Mouse (Mus musculus) intestine, postnatal 0 days (tissue): Measurements from ENCODE around the gene Mrpl34. TPM values are rescaled to one million over a fixed set of nuclear protein-coding genes. Genes with fewer than 3 reads are reported as not detected.

Source experiments
- ATAC-seq: fragments of 200-750 bp; cut with Nextera tagmentation; 2 replicates; pipeline ENCODE4 v1.8.0; 2017; ENCODE audit warnings: mild to moderate bottlenecking, moderate TSS enrichment, moderate library complexity
- H3K27ac ChIP-seq: fragments of 300-500 bp; sonication (generic); 2 replicates; pipeline ENCODE4 v1.5.1; 2014; ENCODE audit warnings: mild to moderate bottlenecking, low read depth, low read length, moderate library complexity
- H3K27me3 ChIP-seq: fragments of 300-500 bp; sonication (generic); replicated peaks from 2 replicates; pipeline ENCODE4 v1.6.1; 2014; ENCODE audit warnings: low read length, mixed read lengths; ENCODE audit not compliant: control insufficient read depth, insufficient read depth
- H3K36me3 ChIP-seq: fragments of 300-500 bp; sonication (generic); 2 replicates; pipeline ENCODE4 v1.6.1; 2014; ENCODE audit warnings: mild to moderate bottlenecking, moderate library complexity; ENCODE audit not compliant: control insufficient read depth, insufficient read depth
- H3K4me1 ChIP-seq: fragments of 300-500 bp; sonication (generic); replicated peaks from 2 replicates; pipeline ENCODE4 v1.6.1; 2014; ENCODE audit warnings: antibody characterized with exemption, low read length, mixed read lengths; ENCODE audit not compliant: control insufficient read depth, insufficient read depth
- H3K4me2 ChIP-seq: fragments of 300-500 bp; sonication (generic); replicated peaks from 2 replicates; pipeline ENCODE4 v1.6.1; 2014; ENCODE audit warnings: low read depth, mild to moderate bottlenecking, moderate library complexity
- H3K4me3 ChIP-seq: fragments of 300-500 bp; sonication (generic); 2 replicates; pipeline ENCODE4 v1.5.1; 2014; ENCODE audit warnings: low read depth, low read length
- H3K9ac ChIP-seq: fragments of 300-500 bp; sonication (generic); 2 replicates; pipeline ENCODE4 v1.6.1; 2014; ENCODE audit warnings: mild to moderate bottlenecking, low read depth, low read length
- H3K9me3 ChIP-seq: fragments of 300-500 bp; sonication (generic); 2 replicates; pipeline ENCODE4 v1.6.1; 2016; ENCODE audit warnings: mixed run types; ENCODE audit not compliant: control insufficient read depth
- CTCF ChIP-seq: sonication (generic); IDR thresholded peaks from 2 replicates; pipeline ENCODE4 v1.5.1; 2016; ENCODE audit warnings: low read depth, mild to moderate bottlenecking, control low read depth, antibody characterized with exemption, moderate library complexity
- WGBS: fragments of 180-500 bp; shearing (Covaris S2); extraction: QIAGEN DNeasy Blood & Tissue Kit; methylation state at CpG from one replicate; pipeline ENCODE4 v1.1.7; 2014; 5-methylcytosine and 5-hydroxymethylcytosine counted together
- polyA plus RNA-seq: library from polyadenylated mRNA; unstranded; fragments of >200 nt; fragmentation: Nextera tagmentation; extraction: Ambion mirVana; gene quantifications from 2 replicates; pipeline ENCODE4 v1.2.1, GENCODE M21; 2015

Mrpl34 gene
- polyA plus RNA-seq, 1 experiment from 2014 or later: 187 TPM

DNA sequence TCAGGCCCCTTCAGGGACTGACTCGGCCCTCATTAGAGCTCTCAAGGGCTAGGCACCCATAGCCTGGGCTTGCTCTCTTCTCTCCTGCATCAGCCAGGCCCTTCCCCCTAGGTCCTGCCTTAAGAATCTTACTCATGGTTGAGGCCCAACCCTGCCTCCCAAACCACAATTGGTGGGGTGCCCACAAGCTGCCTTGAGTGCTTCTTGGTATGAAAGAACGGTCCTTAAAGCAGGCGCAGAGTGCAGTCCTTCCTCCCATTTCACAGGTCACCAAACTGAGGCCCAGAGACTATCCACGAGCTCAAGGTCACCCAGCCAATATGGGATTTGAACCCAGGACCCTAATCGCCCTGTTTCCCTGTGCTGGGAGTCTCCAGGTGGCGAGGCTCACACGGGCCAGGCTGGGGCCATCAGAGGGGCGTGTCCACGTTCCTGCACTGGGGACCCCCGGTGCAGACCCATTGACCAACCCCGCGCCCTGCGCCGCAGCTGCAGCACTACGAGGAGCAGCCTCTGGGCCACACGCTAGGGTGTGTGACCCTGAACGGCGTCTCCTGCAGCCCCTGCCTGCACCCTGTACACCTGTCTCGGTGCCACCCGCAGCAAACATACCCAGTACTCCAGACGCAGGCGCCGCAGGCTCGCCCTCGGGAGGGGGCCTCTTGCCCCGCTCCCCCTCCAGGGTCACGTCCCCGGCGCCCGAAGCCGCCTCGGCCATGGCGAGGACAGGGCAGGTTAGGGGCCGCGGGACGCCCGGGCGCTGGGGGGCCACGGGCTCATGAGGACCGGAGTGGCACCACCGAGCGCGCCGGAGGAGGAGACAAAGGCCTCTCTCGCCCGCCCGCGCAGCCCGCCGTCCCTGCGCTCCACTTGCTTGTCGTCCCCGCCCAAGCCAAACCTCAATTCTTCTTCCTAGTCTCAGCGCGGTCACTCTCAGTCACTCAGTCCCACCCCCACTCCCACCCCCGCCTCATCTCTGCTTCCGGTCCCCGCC is 20.7 kb downstream of the Mrpl34 start, which contains the start of gene Ano8:
Gene Ano8, minus strand, starts transcription at position 822 of the 994 bp plus-strand sequence.
- TF ChIP-seq CTCF: no peak
- H3K4me2 ChIP-seq: peak within 1 kb of the TSS; percentile 93
- H3K27me3 ChIP-seq: no peaks in the 10 kb centered on the region
- no peak within 1 kb of the TSS for H3K27ac ChIP-seq
- no peaks in the 10 kb centered on the region for H3K9me3 ChIP-seq
- H3K9ac ChIP-seq: peak within 1 kb of the TSS; percentile 64
- peak; percentile 29 for ATAC-seq
- no peaks in the 10 kb centered on the region; the same call in 1 of the 2 replicates for H3K36me3 ChIP-seq
- WGBS: 7% methylated on average over 50 of the region's 58 CpGs
- peaks cover 9% of the 10 kb centered on the region for H3K4me1 ChIP-seq
- peak within 1 kb of the TSS; percentile 68 for H3K4me3 ChIP-seq

DNA sequence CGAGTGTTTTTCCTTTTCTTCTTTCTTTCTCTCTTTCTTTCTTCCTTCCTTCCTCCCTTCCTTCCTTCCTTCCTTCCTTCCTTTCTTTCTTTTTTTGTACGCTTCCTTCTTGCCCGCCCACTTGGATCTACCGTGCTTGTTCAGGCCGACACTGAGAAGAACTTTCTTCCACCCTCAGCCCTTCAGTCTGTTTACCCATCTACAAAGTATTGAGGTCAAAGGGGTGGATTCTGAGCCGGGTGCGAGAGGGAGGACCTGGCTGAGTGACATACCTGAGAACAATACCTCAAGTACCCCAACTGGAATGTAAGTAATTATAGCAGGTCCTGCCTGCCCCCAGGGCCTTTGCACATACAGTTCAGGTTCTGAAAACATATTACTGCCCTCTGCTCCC is 21.4 kb downstream of the Mrpl34 start:
- Histone ChIP-seq H3K9ac (no peak overlapping the region; the same call in 1 of the 2 replicates), H3K27ac (no peak overlapping the region), H3K4me1 (peaks cover 9% of the 10 kb centered on the region), H3K27me3 (no peaks in the 10 kb centered on the region), H3K4me3 (peak overlapping the region; percentile 68), H3K4me2 (peak overlapping the region; percentile 93), H3K36me3 (peaks cover 3% of the 10 kb centered on the region; the same call in 1 of the 2 replicates), H3K9me3 (no peaks in the 10 kb centered on the region)
- no peak for ATAC-seq
- TF ChIP-seq CTCF: no peak
- WGBS: 9% methylated on average over 7 of the region's 7 CpGs

DNA sequence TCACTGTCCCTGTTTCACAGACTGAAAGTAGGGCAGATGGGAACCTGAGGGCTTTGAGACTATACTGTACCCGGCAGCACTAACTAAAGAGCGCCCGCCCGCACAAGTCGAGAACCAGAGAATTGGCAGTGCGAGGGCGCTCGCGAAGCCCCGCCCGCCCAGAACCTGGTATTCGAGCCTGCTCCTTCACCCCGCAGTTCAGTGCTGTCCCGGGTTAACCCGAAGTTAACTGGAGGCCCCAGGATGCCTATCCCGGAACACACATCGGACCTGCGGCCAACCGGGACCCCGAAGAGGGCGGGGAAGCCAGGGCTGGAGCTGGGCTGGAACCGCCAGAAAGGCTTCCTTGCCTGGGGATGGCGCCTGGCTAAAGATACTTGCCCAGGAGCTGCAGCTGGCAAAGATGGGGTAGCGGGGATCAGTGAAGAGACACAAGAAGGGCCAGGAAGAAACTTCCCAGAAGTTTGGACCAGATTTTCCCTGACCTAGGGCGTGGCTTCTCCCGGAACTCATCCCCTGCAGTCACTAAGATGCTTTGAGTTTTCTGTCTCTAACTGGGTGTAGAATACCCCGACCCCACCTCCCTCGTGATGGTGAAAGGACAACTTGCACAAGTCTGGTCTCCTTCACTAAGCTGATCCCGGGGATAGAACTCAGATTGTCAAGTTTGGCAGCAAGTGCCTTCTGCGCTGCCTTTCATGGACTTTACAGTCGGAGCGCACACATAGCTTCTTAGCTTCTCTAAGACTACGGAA is 23.1 kb downstream of the Mrpl34 start, which contains the start of gene Gtpbp3:
Gene Gtpbp3, plus strand, starts transcription at position 413 of the 755 bp plus-strand sequence.
- TF ChIP-seq CTCF: no peak
- H3K9ac ChIP-seq: peak within 1 kb of the TSS; percentile 62
- WGBS: under 1% methylated on average over 33 of the region's 33 CpGs
- ATAC-seq: peak; percentile 29
- H3K9me3 ChIP-seq: no peaks in the 10 kb centered on the region
- peak within 1 kb of the TSS; percentile 98 for H3K4me2 ChIP-seq
- H3K4me1 ChIP-seq: peaks cover 9% of the 10 kb centered on the region
- H3K4me3 ChIP-seq: peak within 1 kb of the TSS; percentile 70
- peaks cover 19% of the 10 kb centered on the region; the same call in 1 of the 2 replicates for H3K36me3 ChIP-seq
- H3K27me3 ChIP-seq: no peaks in the 10 kb centered on the region
- peak within 1 kb of the TSS; percentile 74 for H3K27ac ChIP-seq

DNA sequence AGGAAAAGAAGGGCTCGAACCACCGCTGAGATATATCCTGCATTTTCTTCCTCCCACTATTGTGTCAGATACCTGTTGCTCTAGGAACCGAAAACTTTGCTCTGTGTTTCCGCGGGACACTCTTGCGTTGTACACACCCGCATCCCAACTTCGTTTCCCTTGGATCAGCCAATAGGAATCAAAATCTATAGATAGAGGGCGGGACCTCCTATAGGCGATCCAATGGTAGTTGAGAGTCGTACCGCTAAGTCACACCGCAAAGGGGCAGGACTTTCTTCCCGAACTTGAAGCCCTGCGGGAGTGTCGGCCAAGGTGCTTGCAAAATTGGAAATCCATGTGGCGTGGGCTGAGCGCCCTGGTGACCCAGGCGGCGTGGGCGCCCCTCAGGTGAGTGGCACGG is 23.7 kb downstream of the Mrpl34 start:
- under 1% methylated on average over 22 of the region's 22 CpGs for WGBS
- H3K4me2 ChIP-seq: peak overlapping the region; percentile 98
- TF ChIP-seq CTCF: 0 out of 2 replicates have a peak, but pooled peaks have one; percentile 17
- peaks cover 9% of the 10 kb centered on the region for H3K4me1 ChIP-seq
- H3K9ac ChIP-seq: peak overlapping the region; percentile 62
- H3K36me3 ChIP-seq: peaks cover 19% of the 10 kb centered on the region; the same call in 1 of the 2 replicates
- peak overlapping the region; percentile 70 for H3K4me3 ChIP-seq
- no peaks in the 10 kb centered on the region for H3K27me3 ChIP-seq
- H3K9me3 ChIP-seq: no peaks in the 10 kb centered on the region
- H3K27ac ChIP-seq: peak overlapping the region; percentile 74; the same call in 1 of the 2 replicates
- ATAC-seq: peak; percentile 90

DNA sequence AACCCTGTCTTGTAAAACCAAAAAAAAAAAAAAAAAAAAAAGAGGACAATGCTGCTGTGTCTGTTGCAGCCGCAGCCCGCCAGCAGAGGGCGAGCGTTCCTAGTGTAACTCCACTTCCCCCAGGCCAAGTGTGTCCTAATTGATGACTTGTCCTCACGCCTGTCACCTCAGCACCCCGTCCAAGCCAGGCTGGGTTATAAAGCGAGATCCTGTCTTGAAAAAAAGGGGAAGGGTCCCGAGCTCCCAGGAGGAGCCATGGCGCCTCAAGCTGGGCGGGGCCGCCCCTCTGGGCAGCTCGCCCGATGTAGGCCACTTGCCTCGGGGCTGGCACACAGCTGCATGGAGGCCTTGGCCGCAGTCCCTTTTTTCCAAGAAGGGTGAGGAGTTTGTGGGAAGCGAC is 30.3 kb downstream of the Mrpl34 start:
- no peak overlapping the region for H3K27ac ChIP-seq
- H3K9ac ChIP-seq: no peak overlapping the region
- peaks cover 27% of the 10 kb centered on the region; the same call in 1 of the 2 replicates for H3K36me3 ChIP-seq
- no peak overlapping the region for H3K4me2 ChIP-seq
- H3K4me3 ChIP-seq: no peak overlapping the region
- H3K4me1 ChIP-seq: peaks cover 3% of the 10 kb centered on the region
- WGBS: 24% methylated on average over 16 of the region's 16 CpGs
- peak; percentile 28; the same call in 1 of the 2 replicates for ATAC-seq
- TF ChIP-seq CTCF: peak; percentile 82
- no peaks in the 10 kb centered on the region for H3K27me3 ChIP-seq
- H3K9me3 ChIP-seq: no peaks in the 10 kb centered on the region
